Mouse (Mus musculus) liver, adult (tissue): Measurements from ENCODE around the gene Srgn.

Experiments
- GATA4 ChIP-seq: IDR thresholded peaks from 2 replicates; pipeline ENCODE4 v1.6.1; 2014; ENCODE audit warnings: mild to moderate bottlenecking, low read length; ENCODE audit not compliant: insufficient replicate concordance

The Srgn gene

DNA sequence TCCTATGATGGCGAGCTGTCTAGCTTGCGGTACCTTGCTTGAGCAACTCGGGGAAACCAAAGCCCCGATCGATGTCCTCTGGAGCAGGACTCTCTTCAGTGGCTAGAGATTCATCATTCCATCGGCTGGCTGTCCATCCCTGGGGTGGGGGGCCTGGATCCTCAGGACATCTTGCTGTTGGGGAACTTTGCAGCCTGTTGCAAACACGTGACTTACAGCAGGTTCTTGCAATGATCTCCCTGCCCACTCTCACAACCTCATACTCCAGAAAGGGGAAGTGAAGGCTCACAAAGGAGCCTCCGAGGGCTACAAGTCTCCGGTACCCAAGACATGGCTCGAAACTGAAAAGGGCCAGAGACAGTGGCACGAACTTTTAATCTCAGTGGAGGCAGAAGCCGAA is 14.2 kb upstream of the Srgn start:
- no peak for TF ChIP-seq GATA4

DNA sequence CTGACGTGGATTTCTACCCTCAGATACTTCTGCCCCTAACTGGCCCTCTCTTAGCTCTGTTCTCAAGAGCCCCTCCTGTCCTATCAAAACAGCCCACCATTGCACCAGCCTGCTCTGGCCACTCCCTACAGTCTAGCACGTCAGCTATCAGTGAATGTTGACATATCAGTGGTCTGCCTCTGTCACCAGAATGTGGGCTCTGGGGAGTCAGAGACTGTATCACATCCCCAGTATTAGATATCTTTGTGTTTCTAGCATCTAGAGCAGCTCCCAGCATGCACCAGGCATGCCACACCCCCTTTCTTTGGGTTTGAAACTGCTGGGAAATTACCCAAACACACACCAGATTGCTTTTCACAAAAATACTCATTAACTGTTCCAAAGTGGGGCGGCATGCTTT is 13.5 kb upstream of the Srgn start:
- no peak for TF ChIP-seq GATA4

DNA sequence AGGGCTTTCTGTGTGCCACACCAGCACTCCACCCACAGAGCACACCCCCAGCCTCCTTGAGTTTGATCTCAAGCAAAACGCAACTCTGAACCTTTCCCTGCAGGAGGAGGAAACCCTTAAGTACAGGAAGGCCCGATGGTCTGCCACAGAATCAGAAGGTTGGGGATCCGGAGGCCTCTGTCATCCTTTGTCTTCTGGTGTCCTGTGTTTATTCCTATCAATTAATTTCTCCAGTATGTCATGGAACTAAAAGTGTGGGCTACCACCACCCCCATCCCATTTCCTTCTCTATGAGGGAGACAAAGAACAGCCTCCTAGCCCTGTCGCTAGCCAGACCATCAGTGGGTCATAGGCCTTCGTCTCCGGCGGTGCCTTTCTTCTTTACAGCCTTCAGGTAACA is 7.3 kb upstream of the Srgn start:
- TF ChIP-seq GATA4 = no peak

DNA sequence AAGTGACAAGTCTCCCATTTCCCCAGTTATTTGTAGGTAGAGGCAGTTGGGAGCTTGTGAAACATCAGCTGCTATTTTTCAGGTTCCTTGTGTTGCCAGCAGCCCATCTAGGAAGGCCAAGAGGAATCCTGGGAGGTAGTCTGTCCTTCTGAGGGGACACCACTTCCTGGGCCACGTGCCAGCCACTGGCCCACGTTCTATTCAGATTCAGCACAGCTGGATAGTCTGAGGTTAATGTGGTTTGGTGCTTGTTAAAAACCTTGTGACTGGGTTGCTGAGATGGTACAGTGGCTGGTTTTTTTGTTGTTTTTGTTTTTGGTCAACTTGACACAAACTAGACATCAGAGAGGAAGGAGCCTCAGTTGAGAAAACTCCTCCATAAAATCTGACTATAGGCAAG is 5.6 kb upstream of the Srgn start:
- no peak for TF ChIP-seq GATA4

DNA sequence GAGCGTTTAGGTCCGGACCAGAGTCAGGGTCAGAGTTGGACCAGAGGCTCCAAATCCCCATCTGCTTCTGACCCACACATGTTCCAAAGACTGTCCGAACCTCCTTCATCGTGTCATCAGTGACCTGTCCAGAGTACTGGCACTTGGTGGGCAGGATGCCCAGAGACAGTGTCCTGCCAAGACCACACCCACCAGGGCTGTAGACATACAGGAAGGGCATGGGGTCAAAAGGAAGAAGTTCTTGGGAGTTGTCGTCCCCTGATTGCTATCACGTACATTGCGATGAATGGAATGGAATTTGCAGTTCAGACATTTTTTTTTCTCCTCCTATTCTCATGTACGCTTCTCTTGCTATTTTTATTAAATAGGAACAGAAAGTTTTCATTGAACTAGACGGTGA is 2.9 kb upstream of the Srgn start:
- peak; percentile 88; the same call in 1 of the 2 replicates for TF ChIP-seq GATA4

DNA sequence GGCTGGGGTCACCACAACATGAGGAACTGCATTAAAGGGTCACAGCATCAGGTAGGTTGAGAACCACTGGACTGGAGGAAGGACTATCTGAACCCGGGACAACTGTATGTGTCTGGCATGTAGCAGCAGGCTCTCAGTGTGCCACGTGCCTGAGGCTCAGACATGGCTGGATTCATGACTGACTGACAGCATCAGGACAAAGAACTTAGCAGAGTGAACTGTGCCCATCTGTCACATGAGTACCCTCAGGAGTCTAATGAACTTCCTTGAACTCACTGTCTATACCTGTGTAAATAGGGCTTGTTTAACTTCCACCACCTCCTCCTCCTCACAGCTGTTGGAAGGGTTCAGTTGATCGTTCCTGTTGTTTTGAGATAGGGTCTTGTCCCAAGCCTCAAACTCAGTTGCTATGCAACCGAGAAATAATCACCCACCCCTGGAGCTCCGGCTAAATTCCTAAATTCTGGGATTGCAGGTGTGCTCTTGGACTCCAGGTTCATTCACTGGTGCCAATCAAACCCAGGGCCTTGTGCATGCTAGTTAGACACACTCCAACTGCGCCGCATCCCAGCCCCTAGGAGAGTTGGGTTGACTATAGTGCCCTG is 4.8 kb downstream of the Srgn start:
- no peak for TF ChIP-seq GATA4

DNA sequence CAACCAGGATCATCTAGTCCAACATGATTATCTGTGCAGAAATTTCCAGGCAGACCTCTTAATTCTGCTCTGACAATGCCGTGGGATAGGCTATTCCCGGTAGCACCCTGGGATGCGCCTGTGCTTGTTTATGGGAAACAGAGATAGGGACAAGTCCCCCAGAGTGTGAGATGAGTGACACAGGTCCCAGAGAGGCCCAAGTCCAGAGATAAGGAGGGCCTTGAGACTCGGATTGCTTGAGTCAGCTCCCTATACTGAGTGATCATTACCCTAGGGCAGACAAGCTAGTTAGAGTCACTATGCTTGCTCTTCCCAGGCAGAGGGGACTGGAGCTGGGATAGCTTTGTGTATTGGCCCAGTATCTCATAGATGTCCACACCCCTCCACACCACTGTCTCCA is 5.5 kb downstream of the Srgn start:
- TF ChIP-seq GATA4 = no peak

DNA sequence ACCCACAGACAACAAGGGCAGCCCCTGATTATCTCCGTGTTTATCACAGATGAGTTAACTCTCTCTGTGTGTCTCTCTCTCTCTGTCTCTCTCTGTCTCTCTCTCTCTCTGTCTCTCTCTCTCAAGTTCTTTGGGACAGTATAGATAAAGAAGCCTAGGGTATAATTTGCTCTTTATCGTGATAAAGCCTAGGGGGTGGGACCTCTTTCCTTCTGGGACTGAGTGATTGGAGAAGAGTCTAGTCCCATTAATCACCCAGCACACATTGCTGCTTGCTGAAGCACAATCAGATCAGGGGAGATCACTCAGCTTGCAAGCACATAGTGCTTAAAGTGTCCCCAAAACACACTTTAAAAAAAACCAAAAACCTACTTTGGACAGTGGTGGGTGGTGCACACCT is 6.3 kb downstream of the Srgn start:
- TF ChIP-seq GATA4 = no peak

DNA sequence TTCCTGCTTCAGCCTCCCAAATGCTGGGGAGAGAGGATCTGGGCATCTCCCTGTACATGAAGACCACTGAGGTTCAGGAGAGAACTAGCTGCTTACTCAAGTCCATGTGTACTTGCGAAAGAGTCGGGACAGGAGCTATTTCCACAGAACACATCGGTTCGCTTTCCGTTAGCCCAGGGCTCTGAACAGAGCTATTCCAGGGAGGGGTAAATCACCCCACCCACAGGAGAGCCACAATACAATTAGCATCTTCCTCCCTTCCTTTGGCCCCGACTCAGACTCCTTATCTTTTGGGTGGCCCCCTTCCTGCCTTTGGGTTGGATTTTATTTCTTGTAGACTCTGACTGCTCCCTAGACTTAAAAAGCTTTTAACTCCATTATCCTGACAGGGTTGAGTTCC is 9.7 kb downstream of the Srgn start:
- TF ChIP-seq GATA4 = no peak

DNA sequence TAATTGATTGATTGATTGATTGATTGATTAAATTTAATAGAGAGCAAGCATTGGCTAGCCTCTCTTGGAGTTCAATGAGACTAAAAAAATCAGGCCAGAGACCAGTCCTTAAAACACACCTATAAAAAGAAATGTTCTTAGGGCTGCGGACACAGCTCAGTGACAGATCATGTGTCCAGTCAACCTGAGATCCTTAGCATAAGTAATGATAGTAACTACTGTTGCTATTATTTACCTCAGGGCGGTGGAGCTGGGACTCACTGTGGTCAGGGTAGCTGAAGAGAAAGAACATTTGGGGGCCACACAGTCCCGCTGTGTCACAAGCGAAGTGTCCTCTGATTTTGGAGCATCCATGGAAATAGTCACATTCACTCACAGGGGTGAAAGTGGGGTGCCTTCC is 14.4 kb downstream of the Srgn start:
- TF ChIP-seq GATA4 = no peak

DNA sequence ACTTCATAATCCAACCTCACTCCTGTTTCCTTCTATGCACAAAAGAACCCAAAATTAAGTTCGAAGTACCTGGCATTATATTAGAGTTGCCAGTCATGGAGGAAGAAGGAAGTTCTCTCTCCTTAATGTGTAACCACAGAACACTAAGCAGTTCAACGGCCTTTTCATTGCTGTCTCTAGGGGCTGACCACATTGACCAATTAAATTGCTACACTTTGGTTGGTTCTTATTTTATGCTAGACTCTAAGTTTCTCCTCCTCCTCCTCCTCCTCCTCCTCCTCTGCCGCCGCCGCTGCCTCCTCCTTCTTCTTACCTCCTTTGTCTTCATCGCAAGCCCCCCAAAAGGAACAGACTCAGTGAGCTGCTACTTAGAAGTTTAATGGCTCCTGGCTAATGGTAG is 15.7 kb downstream of the Srgn start:
- no peak for TF ChIP-seq GATA4

DNA sequence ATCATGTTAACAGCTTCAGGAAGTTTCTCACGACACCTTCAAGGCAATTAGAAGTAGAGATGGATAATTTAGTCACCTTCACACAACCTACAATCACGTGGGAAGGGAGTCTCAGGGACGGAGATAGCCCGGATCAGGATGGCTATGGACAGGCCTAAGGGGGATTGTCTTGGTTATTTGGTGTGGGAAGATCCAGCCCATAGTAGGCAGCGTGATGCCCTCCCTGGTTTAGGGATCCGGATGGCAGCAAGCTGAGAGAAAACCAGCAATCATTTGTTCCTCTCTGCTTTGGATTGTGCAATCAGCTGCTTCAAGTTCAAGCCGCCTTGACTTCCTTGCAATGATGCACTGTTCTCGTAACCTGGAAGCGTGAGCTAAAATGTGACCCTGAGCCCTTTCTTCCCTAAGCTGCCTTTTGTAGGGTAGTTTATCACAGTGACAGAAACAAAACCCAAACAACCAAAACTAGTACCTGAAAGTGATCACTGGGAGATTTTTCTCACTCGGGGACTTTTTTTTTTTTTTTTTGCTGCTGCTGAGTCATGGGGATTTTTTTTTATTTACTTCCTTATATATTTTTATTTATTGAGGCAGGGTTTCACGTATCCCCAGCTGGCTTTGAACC is 18.1 kb downstream of the Srgn start:
- no peak for TF ChIP-seq GATA4

DNA sequence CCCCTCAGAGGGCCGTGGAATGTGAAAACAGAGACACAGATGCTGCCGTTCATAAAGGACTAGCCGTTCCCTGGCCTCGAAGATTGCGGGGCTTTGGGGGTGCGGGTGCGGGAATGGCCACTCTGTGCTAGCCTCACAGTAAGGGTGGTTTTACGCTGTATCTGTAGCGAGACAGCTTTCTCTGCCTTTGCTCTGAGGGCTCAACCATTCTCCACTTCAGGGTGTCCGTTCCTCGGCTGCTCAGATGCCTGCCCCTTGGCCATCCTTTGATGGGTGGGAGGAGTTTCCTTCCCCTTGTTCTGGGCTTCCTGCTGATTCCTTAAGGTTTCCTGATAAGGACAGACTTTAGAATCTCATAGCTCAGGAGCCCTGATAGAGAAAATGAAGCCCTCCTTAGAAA is 18.8 kb downstream of the Srgn start:
- peak; percentile 88 for TF ChIP-seq GATA4

DNA sequence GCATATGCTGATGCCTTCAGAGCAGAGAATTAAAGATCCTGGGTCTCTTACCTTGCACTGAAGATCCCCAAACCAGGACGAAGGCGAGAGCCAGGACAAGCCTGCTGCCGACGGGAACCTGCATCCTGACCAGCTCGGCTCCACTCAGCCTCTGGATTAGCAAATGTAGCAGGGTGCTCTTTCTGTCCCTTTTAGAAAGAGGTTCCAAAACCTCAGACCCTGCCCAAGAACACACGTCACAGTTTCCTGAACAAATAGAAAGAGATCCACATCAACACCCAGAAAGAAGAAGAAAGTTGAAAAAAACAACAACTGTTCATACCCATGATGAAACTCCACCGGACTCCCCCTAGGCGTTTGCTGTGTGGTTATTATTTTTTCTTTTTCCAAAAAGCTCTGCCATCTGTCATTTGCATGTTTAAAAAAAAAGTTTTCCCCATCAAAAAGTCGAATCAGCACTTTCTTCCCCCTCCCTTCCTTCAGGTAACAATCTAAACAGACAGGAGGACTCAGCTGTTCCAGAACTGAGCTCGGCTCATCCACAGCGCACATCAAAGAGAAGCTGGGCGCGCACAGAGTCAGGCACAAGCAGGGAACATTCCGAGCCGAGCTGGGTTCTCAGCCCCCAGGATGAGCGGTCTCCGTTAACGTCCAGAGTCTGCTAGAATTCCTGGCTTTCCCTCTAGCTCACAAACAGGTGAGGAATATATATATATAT is 19.5 kb downstream of the Srgn start:
- no peak for TF ChIP-seq GATA4

DNA sequence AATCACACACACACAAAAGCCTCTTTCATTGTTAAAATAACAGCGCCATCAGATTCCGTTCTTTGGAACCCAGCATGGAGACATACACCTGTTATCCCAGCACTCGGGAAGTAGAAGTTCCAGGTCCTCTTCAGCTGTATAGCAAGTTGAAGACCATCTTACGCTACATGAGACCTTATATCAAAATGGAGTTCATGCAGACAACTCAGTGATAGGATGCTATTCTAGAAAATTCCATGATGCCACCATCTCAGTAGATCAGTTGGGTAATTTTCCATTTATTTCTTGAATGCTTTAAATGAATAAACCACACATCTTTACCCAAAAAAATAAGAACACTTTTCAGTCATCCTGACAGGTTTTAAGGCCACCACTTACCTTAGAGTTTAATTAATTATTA is 20.2 kb downstream of the Srgn start:
- no peak for TF ChIP-seq GATA4

DNA sequence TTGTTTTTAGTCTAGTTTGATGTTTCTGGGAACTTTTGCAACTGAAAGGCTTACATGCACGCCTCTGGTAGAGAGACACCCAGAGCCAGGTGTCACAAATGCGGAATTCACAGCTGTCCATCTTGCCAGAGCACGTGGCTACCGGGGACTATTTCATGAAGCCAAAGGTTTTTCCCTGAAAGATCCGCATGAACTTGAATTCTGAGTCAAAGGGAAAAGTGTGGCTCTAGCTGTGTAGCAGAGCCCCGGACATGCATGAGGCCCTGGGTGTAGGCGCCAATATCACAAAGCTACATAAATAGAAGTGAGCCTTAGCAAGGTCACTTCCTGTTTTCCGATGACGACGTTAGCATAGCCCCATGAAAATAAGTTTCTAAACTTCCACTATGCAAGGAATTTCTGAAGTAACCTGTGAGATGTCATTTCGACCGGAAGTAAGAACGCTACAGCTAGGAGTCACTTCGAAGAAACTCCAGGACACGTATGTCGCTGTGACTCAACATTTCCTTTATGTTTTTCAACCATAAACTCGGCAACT is 21.2 kb downstream of the Srgn start:
- no peak for TF ChIP-seq GATA4
